Mouse (Mus musculus) frontal cortex, adult (tissue): ENCODE data around the gene Gm10382.
"Not testable (repeated sequence)": the region's sequence is repeated elsewhere in the genome, so short reads cannot be mapped to it uniquely, and the experiment has no call there.

Experiments used
- ATAC-seq: cut with Nextera tagmentation; 2 replicates; pipeline ENCODE4 v1.9.2; 2017; ENCODE audit warnings: mild to moderate bottlenecking, moderate library complexity, mixed read lengths; ENCODE audit not compliant: low TSS enrichment

The Gm10382 gene

GRCm38 (mm10) chr5:125370950-125371693, 18.0 kb upstream of the Gm10382 start:
- ATAC-seq, result no peak

- no peak for ATAC-seq
Observed at GRCm38 (mm10) chr5:125372027-125372426, 17.1 kb upstream of the Gm10382 start.

GRCm38 (mm10) chr5:125375871-125376270, 13.3 kb upstream of the Gm10382 start:
- ATAC-seq, result peak; percentile 85; the same call in 1 of the 2 replicates

GRCm38 (mm10) chr5:125377214-125377613, 11.9 kb upstream of the Gm10382 start:
- ATAC-seq, result no peak

- no peak for ATAC-seq
Observed at GRCm38 (mm10) chr5:125378919-125379318, 10.2 kb upstream of the Gm10382 start.

- ATAC-seq, result no peak; the same call in 1 of the 2 replicates
Observed at GRCm38 (mm10) chr5:125381954-125382672, 7.0 kb upstream of the Gm10382 start.

- ATAC-seq, result peak; percentile 77
Observed at GRCm38 (mm10) chr5:125382673-125383558, 6.2 kb upstream of the Gm10382 start.

GRCm38 (mm10) chr5:125383637-125384420, 5.3 kb upstream of the Gm10382 start:
- ATAC-seq, result no peak

GRCm38 (mm10) chr5:125384512-125385214, 4.5 kb upstream of the Gm10382 start:
- no peak for ATAC-seq

- ATAC-seq, result no peak
Observed at GRCm38 (mm10) chr5:125385215-125385940, 3.7 kb upstream of the Gm10382 start.

- not testable (repeated sequence) for ATAC-seq
Observed at GRCm38 (mm10) chr5:125387295-125387694, 1.8 kb upstream of the Gm10382 start.

GRCm38 (mm10) chr5:125388358-125389092, 597 bp upstream of the Gm10382 start:
- ATAC-seq, result no peak

GRCm38 (mm10) chr5:125389579-125390441, 688 bp downstream of the Gm10382 start, which contains the start of gene Ubc:
TSS of gene Ubc (minus strand) at chr5:125390202.
- peak; percentile 16; the same call in 1 of the 2 replicates for ATAC-seq

- no peak for ATAC-seq
Observed at GRCm38 (mm10) chr5:125390906-125391477, 1.9 kb downstream of the Gm10382 start.

GRCm38 (mm10) chr5:125391609-125392008, 2.5 kb downstream of the Gm10382 start:
- 0 out of 2 replicates have a peak, but pooled peaks have one; percentile 20 for ATAC-seq

GRCm38 (mm10) chr5:125392176-125392575, 3.1 kb downstream of the Gm10382 start:
- not testable (repeated sequence) for ATAC-seq

- ATAC-seq, result peak; percentile 24; the same call in 1 of the 2 replicates
Observed at GRCm38 (mm10) chr5:125392618-125392976, 3.5 kb downstream of the Gm10382 start.
